Mouse (Mus musculus) heart, adult 8-10 months (tissue): ENCODE data around the gene Tex50. TPM values are rescaled to one million over a fixed set of nuclear protein-coding genes. Genes with fewer than 3 reads are reported as not detected.
A peak's percentile ranks its signal among the peaks of the same experiment; 100 is the strongest.
"Not testable (repeated sequence)": the region's sequence is repeated elsewhere in the genome, so short reads cannot be mapped to it uniquely, and the experiment has no call there.

Source experiments
- DNase-seq: peaks from one replicate; pipeline ENCODE4 v3.0.0; 2022; ENCODE audit warnings: low spot score
- total RNA-seq, 4 experiments: library from RNA; stranded (reverse); gene quantifications; 2 replicates each; pipeline ENCODE4 v1.2.4; 2022

The Tex50 gene
- not detected for total RNA-seq

GRCm38 (mm10) chr1:161159214-161159613 is at the start of gene Tex50:
Tex50 (minus strand) TSS chr1:161159314.
- no peak for DNase-seq

DNA sequence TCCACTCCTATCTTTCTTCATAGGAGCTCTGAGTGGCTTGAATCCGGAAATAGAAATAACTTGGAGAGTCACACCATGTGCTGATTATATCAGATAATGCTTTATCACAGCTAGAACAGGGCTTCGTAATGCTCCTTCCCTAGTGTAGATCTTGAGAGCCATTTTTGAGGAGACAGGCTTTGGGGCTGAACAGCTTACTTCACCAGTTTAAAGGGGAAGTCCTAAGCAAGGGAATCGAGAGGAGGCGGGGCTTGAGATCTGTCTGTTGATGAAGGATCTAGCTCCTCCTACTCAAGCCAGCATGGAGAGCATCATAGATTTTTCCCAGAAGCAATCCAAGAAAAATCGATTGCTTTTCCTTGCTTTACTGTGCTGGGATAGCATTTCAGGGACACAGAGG is 40.7 kb upstream of the Tex50 start:
- no peak for DNase-seq

DNA sequence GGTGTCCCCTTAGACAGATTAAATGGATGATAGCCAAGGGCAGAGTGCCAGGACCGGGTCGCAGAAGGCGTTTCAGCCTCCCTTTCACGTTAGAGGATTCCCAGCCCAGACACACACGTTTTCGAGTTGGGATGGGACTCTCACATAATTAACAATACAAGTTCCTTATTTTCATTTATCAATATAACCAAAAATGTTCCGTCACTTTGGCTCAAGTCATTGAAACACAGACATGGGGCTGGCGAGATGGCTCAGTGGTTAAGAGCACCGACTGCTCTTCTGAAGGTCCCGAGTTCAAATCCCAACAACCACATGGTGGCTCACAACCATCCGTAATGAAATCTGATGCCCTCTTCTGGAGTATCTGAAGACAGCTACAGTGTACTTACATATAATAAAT is 37.2 kb upstream of the Tex50 start:
- DNase-seq, result not testable (repeated sequence)

DNA sequence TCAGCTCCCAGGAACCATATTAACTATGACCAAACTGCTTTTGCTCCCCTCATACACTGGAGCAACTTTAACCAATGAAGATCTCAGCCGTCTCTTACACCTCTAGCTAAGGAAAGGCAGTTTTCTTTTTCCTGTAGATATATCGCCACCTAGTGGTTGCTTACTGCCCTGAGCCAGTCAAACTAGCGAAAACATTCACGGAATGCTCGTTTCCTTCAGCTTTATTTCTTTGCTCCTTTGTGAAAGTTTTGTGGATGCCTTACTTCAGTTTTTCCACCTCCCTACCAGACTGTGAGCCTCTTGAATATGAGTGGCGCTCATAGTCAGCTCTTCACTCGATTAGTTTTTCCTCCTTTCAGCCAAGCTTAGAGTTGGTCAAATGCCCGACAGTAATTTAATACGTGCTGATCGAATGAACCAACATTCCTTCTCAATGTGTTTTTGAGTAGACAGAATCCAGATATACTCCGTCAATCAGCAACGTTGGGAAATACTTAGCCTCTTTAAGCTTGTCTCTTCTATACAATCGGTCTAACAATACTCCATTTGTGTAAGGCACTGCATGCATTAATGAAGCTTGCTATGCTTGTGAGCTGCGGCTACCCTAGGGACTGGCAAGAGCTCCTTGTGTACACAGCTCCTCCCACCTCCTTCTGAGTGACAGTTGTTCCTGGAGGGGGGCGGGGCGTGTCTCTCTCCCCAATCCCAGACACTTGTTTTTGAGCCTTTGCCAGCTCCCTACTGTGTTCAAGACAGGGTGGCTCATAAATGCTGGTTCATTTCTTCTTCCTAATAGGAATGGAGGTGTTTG is 36.6 kb upstream of the Tex50 start:
- DNase-seq, result peak; percentile 80

DNA sequence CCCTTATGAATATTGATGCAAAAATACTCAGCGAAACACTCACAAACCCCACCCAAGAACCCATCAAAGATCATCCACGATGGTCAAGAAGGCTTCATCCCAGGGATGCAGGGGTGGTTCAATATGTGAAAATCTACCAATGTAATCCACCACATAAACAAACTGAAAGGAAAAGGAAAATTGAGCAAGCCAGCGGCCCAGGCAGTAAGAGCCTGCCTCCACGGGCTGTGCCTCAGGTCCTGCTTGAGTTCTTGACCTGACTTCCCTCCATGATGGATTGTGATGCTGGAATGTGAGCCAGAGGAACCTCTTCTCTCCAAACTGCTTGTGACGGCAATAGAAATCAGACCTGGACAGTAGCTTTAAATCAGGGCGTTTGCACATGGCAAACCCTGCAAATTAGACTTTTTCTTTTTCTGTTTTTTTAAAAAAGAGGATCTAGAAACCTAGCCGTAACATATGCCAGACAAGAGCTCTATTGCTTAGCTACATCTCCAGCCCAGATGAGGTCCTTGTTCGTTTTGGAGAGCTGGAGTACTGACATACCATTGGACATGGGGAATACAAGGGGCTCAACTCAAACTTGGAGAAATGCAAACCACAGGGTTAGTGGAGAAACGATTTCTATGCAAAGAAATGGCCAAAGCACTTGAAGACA is 31.3 kb upstream of the Tex50 start:
- DNase-seq, result no peak

DNA sequence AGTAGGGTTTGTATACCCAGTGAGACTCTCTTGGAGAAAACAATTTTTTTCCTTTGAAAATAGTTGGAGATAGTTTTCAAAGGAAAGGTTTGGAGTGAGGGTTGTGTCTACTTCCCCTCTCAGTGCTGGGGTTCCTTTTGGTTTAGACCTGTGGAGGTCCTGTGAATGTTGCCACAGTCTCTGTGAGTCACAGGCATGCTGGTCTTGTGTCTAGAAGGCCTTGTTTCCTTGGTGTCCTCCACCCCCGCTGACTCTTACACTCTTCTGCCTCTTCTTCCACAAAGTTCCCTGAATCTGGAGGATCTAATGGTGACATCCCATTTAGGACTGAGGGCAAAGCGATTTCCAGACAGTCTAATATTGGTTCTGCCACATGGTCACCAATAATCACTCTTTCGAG is 26.3 kb upstream of the Tex50 start:
- no peak for DNase-seq

GRCm38 (mm10) chr1:161183677-161184076 is 24.6 kb upstream of the Tex50 start:
- no peak for DNase-seq

GRCm38 (mm10) chr1:161182386-161182785 is 23.3 kb upstream of the Tex50 start:
- DNase-seq, result no peak

DNA sequence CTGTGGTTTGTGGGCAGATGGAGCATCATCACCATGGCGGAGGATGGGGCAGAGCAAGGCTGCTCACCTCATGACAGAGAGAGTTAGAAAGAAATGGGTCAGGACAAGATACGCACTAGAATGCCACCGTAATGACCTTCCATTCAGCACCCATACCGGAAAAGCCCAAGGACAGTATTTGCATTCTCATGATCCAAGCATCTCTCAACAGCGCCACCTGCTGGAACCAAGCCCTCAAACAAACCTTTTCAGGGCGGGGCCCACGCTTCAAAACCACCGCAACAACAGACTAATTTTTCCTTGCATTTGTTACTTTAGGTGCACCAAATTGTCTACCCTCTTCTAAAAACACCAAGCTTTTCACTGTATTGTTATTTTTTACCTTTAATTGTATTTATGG is 21.6 kb upstream of the Tex50 start:
- peak; percentile 5 for DNase-seq

DNA sequence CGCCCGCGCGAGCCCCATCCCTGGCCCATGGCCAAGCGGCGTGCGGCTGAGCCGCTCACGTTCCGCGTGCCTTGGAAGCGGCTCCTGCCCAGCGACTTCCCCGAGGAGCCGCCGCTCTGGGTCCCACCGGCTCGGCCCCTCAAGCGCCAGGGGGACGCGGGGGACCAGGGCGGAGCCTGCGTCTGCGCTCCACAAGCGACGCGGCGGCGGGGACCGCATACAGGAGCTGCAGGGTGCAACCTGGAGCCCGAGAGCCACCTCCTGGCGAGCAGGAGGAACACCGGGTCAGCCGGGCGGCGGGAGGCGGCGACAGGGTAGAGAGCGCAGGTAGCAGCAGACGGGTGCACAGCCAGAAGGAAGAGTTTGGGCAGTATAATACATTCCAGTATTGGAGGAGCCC is 11.5 kb upstream of the Tex50 start:
- peak; percentile 18 for DNase-seq

DNA sequence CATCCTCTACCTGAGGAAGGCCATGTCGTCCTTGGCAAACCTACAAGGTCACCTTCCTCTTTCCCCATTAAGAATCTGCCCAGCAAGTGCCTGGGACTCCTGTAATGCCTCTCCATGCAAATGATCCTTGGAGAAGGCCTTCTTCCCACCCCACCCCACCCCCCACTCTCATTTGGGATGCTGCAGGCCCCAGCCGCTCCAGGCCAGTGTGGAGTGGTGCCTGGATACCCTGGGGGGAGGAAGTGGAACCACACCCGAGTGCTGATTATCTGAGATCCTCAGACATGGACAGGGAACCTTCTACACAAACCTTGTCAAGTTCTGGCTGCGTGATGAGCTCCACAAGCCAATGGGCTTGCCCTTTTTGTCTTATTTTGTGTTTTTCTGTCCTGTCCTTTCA is 1.2 kb upstream of the Tex50 start:
- DNase-seq, result no peak

DNA sequence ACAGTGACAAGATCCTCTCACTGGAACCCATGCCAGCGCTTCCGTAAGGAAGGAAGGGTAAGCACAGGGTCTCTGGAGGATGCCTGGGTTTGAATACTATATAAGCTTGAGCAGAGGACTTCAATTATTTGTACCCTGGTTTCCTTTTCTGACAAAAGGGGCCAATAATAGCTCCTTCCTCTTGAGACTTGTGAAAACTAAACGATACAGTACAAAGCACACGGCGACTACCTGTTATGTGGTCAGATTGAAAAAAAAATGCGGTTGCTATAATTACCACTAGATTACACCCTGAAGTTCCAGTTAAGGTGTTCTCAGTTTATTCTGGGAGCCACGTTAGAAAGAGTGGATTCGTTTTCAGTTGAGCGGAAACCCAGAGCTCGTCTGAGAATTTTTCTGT is 2.6 kb downstream of the Tex50 start:
- no peak for DNase-seq

GRCm38 (mm10) chr1:161151098-161151497 is 8.0 kb downstream of the Tex50 start:
- no peak for DNase-seq

DNA sequence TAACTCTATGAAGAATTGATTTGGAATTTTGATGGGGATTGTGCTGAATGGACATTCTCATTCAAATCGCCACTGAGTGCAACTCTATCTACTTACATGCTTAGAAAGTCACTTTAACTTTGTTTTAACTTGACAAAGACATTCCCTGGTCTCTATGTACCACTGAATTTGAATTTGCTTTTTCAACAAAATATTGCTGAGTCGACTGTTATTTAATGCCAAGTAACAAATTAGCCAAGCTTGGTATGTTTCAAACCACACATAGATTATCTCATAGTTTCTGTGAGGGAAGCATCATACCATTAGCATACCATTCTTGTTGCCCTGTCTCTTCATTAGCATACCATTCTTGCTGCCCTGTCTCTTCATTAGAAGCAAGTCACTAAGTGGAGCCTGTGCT is 11.2 kb downstream of the Tex50 start:
- DNase-seq, result no peak

DNA sequence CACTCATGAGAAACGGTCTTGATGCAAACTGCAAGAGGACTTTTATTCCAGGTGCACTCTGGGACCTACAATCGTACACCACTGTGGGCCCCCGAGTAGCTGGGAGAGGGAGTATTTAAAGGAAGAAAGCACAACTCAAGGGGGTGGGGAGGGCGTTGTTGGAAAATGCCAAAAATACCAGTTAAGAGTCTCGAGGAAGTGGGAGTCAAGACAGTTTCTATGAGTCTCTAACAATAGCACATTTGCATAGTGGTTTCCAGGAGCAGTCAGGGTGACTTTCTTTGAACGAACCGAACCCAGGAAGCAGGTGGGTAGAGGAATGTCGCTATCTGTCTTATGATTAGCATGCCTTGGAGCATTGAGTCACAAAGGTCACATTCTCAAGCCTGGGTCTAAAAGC is 13.5 kb downstream of the Tex50 start:
- not testable (repeated sequence) for DNase-seq

- DNase-seq, result no peak
Observed at GRCm38 (mm10) chr1:161143216-161143615, 15.9 kb downstream of the Tex50 start.

GRCm38 (mm10) chr1:161142531-161143159 is 16.5 kb downstream of the Tex50 start, which contains the start of gene Ankrd45:
Ankrd45 (plus strand) TSS chr1:161142691.
- no peak for DNase-seq

DNA sequence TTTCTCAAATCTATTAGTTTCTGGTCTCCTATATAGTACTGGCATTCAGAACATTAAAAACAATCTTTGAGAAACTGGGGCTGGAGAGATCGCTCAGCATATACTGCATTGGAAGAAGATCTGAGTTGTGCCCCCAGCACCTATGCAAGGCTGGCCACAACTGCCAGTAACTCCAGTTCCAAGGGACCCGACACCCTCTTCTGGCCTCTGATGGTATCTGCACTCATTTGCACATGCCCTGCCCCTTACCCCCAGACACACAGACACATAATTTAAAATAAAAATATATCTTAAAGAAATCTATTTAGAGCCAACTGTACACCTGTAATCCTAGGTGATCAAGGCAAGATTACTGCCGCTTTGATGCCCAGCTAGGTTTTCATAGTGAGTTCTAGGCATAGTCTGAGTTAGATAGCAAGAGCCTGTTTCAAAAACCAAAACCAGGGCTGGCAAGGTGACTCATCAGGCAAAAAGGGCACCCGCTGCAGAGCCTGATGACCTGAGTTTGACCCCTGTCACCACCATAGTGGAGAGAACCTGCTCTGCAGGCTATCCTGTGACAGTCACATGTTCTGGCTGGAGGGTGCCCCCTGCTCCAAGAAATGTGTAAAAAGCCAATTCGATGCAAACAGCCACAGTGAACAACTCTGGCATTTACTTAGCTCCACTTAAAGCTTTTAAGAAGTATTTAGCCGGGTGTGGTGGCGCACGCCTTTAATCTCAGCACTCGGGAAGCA is 18.9 kb downstream of the Tex50 start:
- DNase-seq, result no peak

- no peak for DNase-seq
Observed at GRCm38 (mm10) chr1:161139496-161139895, 19.6 kb downstream of the Tex50 start.

DNA sequence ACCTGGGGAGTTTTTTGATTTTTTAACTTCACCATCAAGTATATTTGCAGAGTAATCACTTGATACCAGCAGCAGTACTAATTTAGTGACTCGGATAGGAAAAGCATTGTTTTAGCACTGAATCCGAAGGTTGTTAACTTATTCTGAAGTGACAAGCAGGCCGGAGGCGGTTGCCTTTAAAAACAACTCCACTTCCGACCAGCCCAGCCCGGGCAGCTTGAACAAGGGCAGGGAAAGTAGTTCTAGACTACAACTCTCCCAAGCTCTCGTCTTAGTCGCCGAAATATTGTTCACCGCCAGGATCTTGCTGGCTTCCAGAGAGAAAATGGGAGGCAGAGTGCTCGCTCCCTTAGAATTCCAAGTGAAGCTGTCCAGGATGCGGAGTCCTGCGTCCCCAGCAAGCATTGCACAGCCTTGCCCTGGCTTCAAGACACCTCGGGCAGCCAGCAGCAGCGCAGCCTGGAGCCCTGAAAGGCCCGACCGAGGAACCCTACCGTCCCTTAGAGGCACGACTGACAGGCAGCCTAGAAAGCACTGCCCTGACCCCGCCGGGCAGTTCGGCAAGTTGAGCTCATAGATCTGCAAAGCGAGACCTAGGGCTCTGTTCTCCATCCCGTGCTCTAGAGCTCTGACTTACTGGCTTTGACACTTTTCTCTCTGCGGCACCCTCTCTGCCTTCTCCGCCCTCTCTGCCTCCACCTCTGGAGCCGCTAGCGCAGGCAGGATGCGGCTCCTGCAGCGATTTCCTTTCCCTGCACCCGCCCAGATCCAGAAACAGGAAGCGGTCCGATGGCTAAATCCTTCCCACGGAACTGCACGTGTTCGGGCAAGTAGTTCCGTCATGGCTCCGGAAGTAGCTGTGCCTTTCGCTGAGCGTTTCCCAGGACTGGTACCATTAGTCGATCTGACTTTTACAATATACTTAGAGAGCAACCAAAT is 28.1 kb downstream of the Tex50 start, which contains the start of gene Klhl20:
Gene Klhl20 (minus strand): TSS at position 786 of the 939 bp plus-strand sequence.
- DNase-seq, result peak; percentile 97

DNA sequence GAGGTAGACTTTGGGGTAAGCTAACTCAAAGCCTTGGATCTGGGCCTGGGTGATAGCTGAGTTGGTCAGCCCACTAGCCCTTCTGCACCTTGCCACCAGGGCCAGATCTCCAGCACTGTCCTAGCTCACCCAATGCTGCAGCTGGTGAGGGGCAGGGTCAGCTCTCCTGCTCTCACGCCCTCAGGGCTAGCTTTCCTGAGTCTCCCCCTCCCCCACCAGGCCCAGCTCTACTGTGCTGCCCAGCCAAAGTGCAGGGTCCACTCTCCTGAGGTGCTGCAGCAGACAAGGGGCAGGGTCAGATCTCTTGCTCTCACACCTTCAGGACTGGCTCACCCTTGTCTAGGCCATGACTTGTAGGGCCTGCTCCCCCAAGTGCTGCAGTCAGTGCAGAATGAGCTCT is 32.7 kb downstream of the Tex50 start:
- no peak for DNase-seq
